Mouse (Mus musculus): ENCODE data around the gene Rpl21.
A peak's percentile ranks its signal among the peaks of the same experiment; 100 is the strongest.

Gene Rpl21

DNA sequence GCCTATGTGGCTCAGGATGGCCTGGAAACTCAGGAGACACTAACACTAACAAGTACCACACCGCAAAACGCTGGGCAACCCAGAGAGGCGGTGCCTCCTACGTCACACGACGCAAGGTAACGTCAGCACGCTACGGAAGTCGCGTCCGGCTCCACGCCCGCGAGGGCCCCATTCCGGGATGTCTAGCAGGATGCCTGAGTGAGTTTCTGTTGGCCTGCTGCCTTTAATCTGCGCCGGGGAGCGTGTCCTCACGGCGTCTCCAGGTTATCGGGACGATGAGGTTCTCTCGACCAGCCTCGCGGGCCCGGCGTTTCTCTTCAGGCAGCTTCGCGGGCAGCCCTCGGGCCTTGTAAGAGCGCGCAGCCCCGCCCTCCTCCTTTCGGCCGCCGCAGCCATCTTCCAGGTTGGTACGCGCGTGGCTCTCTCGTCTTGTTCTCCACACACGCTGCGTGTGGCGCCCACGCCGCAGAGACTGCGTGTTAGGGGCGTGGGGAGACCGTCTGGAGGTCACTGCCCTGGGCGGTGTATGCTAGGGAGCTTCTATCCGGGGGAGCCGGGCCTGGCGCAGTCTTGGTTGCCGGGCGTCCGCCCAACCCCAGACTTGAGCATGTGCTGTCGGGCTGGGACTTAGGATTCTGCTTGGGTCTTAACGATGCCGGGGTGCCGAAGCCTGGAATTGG is at the start of gene Rpl21:
Gene Rpl21, plus strand, starts transcription at position 122 of the 680 bp plus-strand sequence.
- DNase-seq = peak; percentile 94

- DNase-seq = no peak
Measured at GRCm38 (mm10) chr5:146783300-146783699, 49.4 kb upstream of the Rpl21 start.

DNA sequence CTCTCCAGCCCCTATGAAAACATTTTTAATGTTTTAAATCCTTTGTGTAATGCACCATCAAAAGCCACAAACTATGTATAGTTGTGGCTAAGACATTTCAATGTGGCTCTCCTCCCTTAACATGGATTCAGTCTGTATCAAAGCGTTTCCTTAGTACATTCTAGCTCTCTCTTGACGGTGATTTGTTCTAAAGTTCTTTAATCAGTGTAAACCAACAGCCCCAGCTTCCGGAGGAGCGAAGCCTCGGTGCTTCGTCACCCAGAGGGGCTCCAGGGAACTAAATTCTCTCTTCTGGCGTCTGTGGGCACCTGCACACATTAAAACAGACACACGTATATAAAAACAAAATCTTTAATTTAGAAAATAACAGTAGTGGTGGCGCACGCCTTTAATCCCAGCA is 48.8 kb upstream of the Rpl21 start:
- DNase-seq = no peak

DNA sequence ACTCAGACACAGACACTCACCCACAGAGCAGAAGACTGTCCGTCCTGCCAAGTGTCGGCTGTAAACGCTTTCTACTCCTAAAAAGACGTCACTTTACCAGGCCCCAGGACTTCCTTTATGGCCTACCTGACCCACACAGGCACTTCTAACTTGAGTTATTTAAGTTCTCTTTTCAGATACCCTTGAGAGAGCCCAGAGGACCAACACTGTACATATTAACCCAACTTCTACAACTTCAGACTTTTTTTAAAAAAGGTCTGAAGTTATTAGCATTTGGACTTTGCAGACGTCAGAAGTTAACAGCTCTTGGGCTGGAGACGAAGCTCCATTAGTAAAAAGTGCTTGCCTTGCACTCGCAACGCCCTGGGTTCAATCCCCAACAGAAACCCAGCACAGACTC is 46.6 kb upstream of the Rpl21 start:
- no peak for DNase-seq

GRCm38 (mm10) chr5:146789413-146789812 is 43.3 kb upstream of the Rpl21 start:
- no peak for DNase-seq

DNA sequence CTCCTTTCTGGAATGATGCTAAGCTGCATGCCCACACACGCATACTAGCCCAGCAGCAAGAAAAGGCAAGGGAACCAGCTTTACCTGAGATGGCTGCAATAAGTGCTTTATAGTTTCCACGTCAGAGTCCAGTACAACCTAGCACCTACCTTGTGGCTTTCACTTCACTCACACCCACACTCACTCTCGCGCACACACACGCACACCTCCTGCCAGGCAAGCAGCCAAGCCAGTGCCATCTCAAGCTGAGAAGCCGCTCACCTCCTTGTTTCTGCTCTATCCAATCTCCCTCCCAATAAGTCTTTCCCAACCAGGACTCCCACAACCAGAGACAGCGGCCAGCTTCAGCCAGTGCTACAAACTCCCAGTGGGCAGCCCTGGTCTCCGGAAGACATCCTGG is 41.7 kb upstream of the Rpl21 start:
- peak; percentile 39 for DNase-seq

DNA sequence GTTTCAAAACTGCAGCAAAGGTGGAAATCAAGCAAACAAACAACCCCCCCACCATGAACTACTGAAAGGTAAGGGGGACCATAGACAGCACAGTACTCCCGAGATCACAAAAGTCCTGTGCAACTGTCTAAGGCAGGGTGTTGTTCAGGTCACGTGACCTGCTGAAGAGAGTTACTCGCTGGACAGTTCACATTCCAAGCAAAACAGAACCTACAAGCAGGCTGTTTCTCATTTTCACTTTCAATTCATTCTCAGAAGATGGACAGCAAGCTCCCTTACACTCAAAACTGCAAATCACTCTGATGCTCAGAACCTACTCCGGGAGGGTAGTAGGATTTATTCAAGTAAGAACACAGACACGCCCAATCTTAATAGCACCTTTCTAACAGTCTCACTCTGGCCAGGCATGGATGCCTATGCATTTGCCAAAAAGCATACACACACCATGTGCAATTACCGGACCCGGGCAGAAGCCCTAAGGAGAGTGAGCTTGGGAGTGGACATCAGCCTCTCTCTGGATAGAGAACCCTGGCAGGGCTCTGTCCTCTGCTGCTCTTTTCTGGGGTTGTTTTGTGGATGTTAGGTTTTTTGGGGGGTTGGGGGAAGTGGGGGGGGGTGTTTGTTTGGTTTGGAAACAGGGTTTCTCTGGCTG is 40.4 kb upstream of the Rpl21 start:
- no peak for DNase-seq

DNA sequence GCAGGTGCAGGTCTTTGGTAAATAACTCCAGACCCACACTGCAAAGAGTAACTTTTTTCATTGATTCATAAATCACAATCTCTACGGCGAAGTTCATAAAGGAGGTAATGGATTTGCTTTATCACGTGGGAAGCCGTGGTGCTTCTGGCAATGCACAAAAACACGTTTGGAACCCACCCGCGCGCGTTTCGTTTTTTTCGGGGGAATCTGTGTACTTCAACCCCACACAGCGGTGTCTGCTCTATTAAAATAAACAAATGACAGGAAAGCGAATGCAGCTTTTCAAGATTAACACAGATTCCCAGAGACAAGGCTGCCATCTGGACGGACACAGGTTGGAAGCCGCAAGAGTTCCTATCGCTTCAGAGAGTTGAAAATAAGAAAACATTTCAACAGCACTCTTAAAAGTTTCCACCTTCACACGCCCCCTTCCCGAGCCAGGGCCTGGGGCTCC is 39.0 kb upstream of the Rpl21 start:
- no peak for DNase-seq

DNA sequence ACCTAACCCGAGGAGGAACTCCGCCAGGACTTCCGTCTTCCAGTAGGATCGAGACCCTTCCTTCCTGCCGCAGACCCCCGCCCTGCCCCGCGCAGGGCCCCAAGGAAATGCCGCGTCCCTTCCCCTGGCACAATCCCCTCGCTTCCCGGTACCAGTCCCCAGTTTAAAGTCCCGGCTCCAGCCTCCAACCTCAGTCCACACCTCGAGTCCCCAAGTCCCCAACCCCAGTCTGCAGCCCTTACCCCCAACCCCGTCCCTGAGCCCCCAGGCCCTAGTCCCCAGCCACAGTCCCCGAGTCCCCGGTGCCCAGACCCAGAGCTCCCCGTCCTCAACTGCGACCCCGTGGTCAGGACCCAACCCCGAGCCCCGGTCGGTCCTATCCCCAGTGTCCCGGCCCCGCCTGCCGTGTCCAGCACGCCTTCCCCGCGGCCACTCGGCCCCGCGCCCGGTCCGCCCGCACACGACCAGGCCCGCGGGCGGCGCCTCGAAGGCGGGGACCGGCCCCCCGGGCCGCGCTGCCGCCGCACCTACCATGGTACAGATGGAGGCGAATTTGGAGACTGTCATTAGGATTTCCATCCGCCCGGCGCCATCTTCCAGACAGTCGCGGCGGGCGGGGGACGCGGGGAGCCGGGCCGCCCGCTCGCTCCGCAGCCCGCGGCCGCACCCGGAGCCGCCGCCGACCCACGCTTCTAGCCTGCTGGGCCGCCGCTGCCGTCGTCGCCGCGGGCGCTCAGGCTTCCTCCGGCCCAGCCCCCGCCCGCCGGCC is 38.4 kb upstream of the Rpl21 start:
- peak; percentile 20 for DNase-seq

- DNase-seq = peak; percentile 98
Measured at GRCm38 (mm10) chr5:146794853-146795252, 37.8 kb upstream of the Rpl21 start, which contains the start of gene Usp12. Gene Usp12 (minus strand): TSS chr5:146795006.

DNA sequence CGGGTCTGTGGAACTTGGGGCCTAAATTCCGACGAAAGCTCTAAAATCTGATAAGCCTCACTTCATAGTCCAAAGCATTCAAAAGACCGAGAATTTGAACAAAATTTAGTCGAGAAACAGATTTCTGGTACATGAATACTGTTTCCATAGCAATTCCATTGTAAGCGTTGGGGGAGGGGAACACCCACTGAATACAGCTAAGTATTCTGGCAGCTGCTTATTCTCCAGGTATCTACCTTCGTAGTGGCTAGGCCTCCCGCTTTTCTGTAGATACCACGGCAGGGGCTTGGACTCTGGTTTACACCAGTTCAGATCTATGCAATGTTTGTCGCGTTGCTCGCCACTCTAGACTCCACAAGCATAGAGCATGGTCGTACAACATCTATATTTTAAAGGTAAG is 37.0 kb upstream of the Rpl21 start:
- peak; percentile 30 for DNase-seq

- DNase-seq = no peak
Measured at GRCm38 (mm10) chr5:146798031-146798430, 34.7 kb upstream of the Rpl21 start.

DNA sequence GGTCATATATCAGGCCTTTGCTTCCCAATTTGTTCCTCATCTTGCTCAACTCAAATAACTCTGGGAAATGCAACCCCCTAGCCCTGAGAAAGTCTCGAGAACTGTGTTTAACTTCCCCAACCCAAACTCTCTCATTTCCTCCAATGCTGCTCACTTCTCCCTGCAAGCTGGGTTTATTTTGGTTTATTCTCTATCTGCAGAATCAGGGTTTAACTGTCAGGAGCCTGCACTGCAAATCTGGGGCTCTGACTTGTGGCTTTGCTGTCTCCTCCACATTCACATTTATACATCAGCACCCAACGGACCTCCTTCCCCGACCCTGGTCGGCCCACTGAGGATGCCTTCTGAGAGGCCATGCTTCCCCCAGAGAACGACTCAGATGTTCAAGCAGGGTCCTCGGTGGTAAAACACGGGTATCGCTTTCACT is 26.7 kb upstream of the Rpl21 start:
- DNase-seq = no peak

- DNase-seq = peak; percentile 41
Measured at GRCm38 (mm10) chr5:146809951-146810350, 22.7 kb upstream of the Rpl21 start.

- no peak for DNase-seq
Measured at GRCm38 (mm10) chr5:146812866-146813265, 19.8 kb upstream of the Rpl21 start.

- DNase-seq = no peak
Measured at GRCm38 (mm10) chr5:146813421-146813820, 19.3 kb upstream of the Rpl21 start.

GRCm38 (mm10) chr5:146815394-146815793 is 17.3 kb upstream of the Rpl21 start:
- DNase-seq = no peak

- peak; percentile 43 for DNase-seq
Measured at GRCm38 (mm10) chr5:146817583-146817982, 15.1 kb upstream of the Rpl21 start.

DNA sequence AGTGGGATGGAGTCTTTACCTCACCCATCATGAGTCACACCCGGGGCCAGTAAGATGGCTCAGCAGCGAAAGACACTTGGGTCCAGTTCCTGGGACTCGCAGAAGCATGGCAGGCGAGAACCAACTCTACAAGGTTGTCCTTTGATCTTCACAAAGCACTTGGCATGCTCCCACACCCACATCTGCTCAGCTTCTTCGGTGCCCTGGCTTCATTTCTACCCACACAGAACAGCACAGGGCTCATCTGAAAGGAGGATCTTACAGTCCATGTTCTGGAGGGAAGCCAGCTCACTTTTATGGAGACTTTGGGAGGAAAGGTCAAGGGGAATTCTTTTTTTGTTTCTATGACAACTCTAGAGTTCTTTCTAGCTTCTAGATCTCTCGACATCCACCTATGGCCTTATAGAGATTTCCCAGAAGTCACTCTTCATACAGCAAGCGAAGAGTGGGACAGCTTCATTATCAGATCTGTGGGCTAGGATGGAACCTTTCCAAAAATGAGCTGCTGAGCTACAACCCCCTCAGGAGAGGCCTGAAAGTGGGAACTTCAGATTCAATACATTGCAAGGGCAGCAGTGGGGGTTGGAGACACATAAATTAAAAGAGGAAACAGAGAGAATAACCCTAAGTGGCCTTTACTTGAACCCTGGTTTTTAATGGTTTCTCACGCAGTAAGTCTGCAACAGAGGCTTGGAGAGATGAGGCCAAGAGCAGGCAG is 13.6 kb upstream of the Rpl21 start:
- no peak for DNase-seq

- DNase-seq = peak; percentile 42
Measured at GRCm38 (mm10) chr5:146823005-146823404, 9.7 kb upstream of the Rpl21 start.

DNA sequence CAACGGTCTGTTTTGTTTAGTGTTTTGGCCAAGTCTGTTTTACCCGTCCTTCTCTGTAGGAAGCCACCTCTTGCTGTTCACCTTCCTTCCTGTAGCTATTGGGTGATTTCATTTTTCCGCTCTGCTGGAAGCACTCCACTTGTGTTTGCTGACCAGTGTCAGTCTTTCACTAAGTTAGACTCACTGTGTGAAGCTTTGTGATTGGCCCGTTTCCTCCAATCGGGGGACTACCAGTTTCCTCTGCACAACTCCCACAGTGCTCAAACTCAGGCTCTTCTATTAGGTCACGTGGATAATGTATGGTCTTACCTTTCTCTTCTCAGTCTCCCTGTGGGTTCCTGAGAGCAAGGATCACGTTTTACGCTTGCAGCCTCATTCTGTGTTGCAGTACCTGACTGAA is 3.2 kb upstream of the Rpl21 start:
- DNase-seq = no peak

GRCm38 (mm10) chr5:146832435-146832768 is 288 bp upstream of the Rpl21 start:
- no peak for DNase-seq

GRCm38 (mm10) chr5:146833673-146834201 is 1.0 kb downstream of the Rpl21 start:
- DNase-seq = no peak
